Mouse (Mus musculus): Measurements from ENCODE around the gene Adprh. TPM values are rescaled to one million over a fixed set of nuclear protein-coding genes. Genes with fewer than 3 reads are reported as not detected.

The Adprh gene
- total RNA-seq, 1 experiment: 70.2 TPM

- in situ Hi-C loops (cut with MboI; ENCODE audit: low sequenced_read_pairs in 2 of 2, unreplicated experiment in 2 of 2): no loop called here
Observed at GRCm38 (mm10) chr16:38408416-38408815, 44.1 kb downstream of the Adprh start.

GRCm38 (mm10) chr16:38407584-38407983 is 44.9 kb downstream of the Adprh start:
- TF ChIP-seq CHD2 (IDR thresholded peaks at IDR 0.05; ENCODE audit: low read depth, low read length): no peak
- no peak for TF ChIP-seq ZC3H11A (IDR thresholded peaks at IDR 0.05; ENCODE audit: borderline replicate concordance, low read depth, low read length)
- no peak for TF ChIP-seq MAFK (IDR thresholded peaks at IDR 0.05; ENCODE audit: insufficient read depth, low read depth, low read length)
- no peak for TF ChIP-seq HCFC1 (IDR thresholded peaks at IDR 0.05; ENCODE audit: borderline replicate concordance, insufficient read depth, low read length)
- no peak for TF ChIP-seq ZNF384 (IDR thresholded peaks at IDR 0.05; ENCODE audit: low read depth, low read length)
- Histone ChIP-seq H3K9ac (ENCODE audit: insufficient read depth, low read depth, low read length, poor library complexity, severe bottlenecking) (no peak overlapping the region), H3K36me3 (ENCODE audit: control insufficient read depth, insufficient read depth, low read length, poor library complexity, severe bottlenecking) (no peaks in the 10 kb centered on the region; the same call in 1 of the 2 replicates), H3K9me3 (ENCODE audit: control insufficient read depth, insufficient read depth, low read depth, low read length) (no peaks in the 10 kb centered on the region), H3K4me3 (ENCODE audit: insufficient read depth in 1 of 2, low read depth in 1 of 2, low read length in 2 of 2, poor library complexity in 1 of 2, severe bottlenecking in 1 of 2) (no peak overlapping the region; a peak in 1 of 4 replicates), H3K4me1 (ENCODE audit: control insufficient read depth in 2 of 2, insufficient read depth in 2 of 2, low read length in 2 of 2, poor library complexity in 1 of 2) (peaks cover 5 to 21% of the 10 kb centered on the region in 2 experiments; a peak in 3 of 4 replicates), H3K27ac (ENCODE audit: insufficient read depth, low read depth, low read length, poor library complexity, severe bottlenecking) (no peak overlapping the region)
- peak; percentile 76 for DNase-seq (ENCODE audit: low read depth, low spot score)
- in situ Hi-C loops (cut with MboI; ENCODE audit: low sequenced_read_pairs in 2 of 2, unreplicated experiment in 2 of 2): no loop called here

More at GRCm38 (mm10) chr16:38408416-38408815, 44.1 kb downstream of the Adprh start:
- DNase-seq (ENCODE audit: low read depth, low spot score): no peak
- no peak for TF ChIP-seq ZNF384 (IDR thresholded peaks at IDR 0.05; ENCODE audit: low read depth, low read length)
- TF ChIP-seq CHD2 (IDR thresholded peaks at IDR 0.05; ENCODE audit: low read depth, low read length): no peak
- no peak for TF ChIP-seq ZC3H11A (IDR thresholded peaks at IDR 0.05; ENCODE audit: borderline replicate concordance, low read depth, low read length)
- no peak for TF ChIP-seq MAFK (IDR thresholded peaks at IDR 0.05; ENCODE audit: insufficient read depth, low read depth, low read length)
- TF ChIP-seq HCFC1 (IDR thresholded peaks at IDR 0.05; ENCODE audit: borderline replicate concordance, insufficient read depth, low read length): no peak
- peaks cover 5 to 21% of the 10 kb centered on the region in 2 experiments; a peak in 3 of 4 replicates for H3K4me1 ChIP-seq (ENCODE audit: control insufficient read depth in 2 of 2, insufficient read depth in 2 of 2, low read length in 2 of 2, poor library complexity in 1 of 2)
- no peaks in the 10 kb centered on the region; the same call in 1 of the 2 replicates for H3K36me3 ChIP-seq (ENCODE audit: control insufficient read depth, insufficient read depth, low read length, poor library complexity, severe bottlenecking)
- no peak overlapping the region for H3K4me3 ChIP-seq (ENCODE audit: insufficient read depth in 1 of 2, low read depth in 1 of 2, low read length in 2 of 2, poor library complexity in 1 of 2, severe bottlenecking in 1 of 2)
- H3K27ac ChIP-seq (ENCODE audit: insufficient read depth, low read depth, low read length, poor library complexity, severe bottlenecking): no peak overlapping the region
- H3K9me3 ChIP-seq (ENCODE audit: control insufficient read depth, insufficient read depth, low read depth, low read length): no peaks in the 10 kb centered on the region
- H3K9ac ChIP-seq (ENCODE audit: insufficient read depth, low read depth, low read length, poor library complexity, severe bottlenecking): no peak overlapping the region

GRCm38 (mm10) chr16:38406708-38407107 is 45.8 kb downstream of the Adprh start:
- no peak overlapping the region for H3K9ac ChIP-seq (ENCODE audit: insufficient read depth, low read depth, low read length, poor library complexity, severe bottlenecking)
- H3K9me3 ChIP-seq (ENCODE audit: control insufficient read depth, insufficient read depth, low read depth, low read length): no peaks in the 10 kb centered on the region
- in situ Hi-C loops (cut with MboI; ENCODE audit: low sequenced_read_pairs in 2 of 2, unreplicated experiment in 2 of 2): no loop called here
- TF ChIP-seq ZNF384 (IDR thresholded peaks at IDR 0.05; ENCODE audit: low read depth, low read length): peak; percentile 39; the same call in 1 of the 2 replicates
- no peak for TF ChIP-seq ZC3H11A (IDR thresholded peaks at IDR 0.05; ENCODE audit: borderline replicate concordance, low read depth, low read length)
- H3K4me1 ChIP-seq (ENCODE audit: control insufficient read depth in 2 of 2, insufficient read depth in 2 of 2, low read length in 2 of 2, poor library complexity in 1 of 2): peaks cover 5 to 21% of the 10 kb centered on the region in 2 experiments; a peak in 3 of 4 replicates
- no peak overlapping the region for H3K4me3 ChIP-seq (ENCODE audit: insufficient read depth in 1 of 2, low read depth in 1 of 2, low read length in 2 of 2, poor library complexity in 1 of 2, severe bottlenecking in 1 of 2)
- no peak for DNase-seq (ENCODE audit: low read depth, low spot score)
- no peak overlapping the region for H3K27ac ChIP-seq (ENCODE audit: insufficient read depth, low read depth, low read length, poor library complexity, severe bottlenecking)
- H3K36me3 ChIP-seq (ENCODE audit: control insufficient read depth, insufficient read depth, low read length, poor library complexity, severe bottlenecking): no peaks in the 10 kb centered on the region; the same call in 1 of the 2 replicates

GRCm38 (mm10) chr16:38406293-38406692 is 46.2 kb downstream of the Adprh start:
- peaks cover 5 to 21% of the 10 kb centered on the region in 2 experiments; a peak in 3 of 4 replicates for H3K4me1 ChIP-seq (ENCODE audit: control insufficient read depth in 2 of 2, insufficient read depth in 2 of 2, low read length in 2 of 2, poor library complexity in 1 of 2)
- in situ Hi-C loops (cut with MboI; ENCODE audit: low sequenced_read_pairs in 2 of 2, unreplicated experiment in 2 of 2): no loop called here
- no peak for TF ChIP-seq CHD2 (IDR thresholded peaks at IDR 0.05; ENCODE audit: low read depth, low read length)
- no peak for TF ChIP-seq MAFK (IDR thresholded peaks at IDR 0.05; ENCODE audit: insufficient read depth, low read depth, low read length)
- no peak for TF ChIP-seq ZC3H11A (IDR thresholded peaks at IDR 0.05; ENCODE audit: borderline replicate concordance, low read depth, low read length)
- no peak for TF ChIP-seq HCFC1 (IDR thresholded peaks at IDR 0.05; ENCODE audit: borderline replicate concordance, insufficient read depth, low read length)
- TF ChIP-seq ZNF384 (IDR thresholded peaks at IDR 0.05; ENCODE audit: low read depth, low read length): no peak

GRCm38 (mm10) chr16:38403639-38404038 is 48.9 kb downstream of the Adprh start:
- no peaks in the 10 kb centered on the region; the same call in 1 of the 2 replicates for H3K36me3 ChIP-seq (ENCODE audit: control insufficient read depth, insufficient read depth, low read length, poor library complexity, severe bottlenecking)
- H3K4me1 ChIP-seq (ENCODE audit: control insufficient read depth in 2 of 2, insufficient read depth in 2 of 2, low read length in 2 of 2, poor library complexity in 1 of 2): peaks cover 5 to 36% of the 10 kb centered on the region in 2 experiments; a peak in 3 of 4 replicates
- in situ Hi-C loops (cut with MboI; ENCODE audit: low sequenced_read_pairs in 2 of 2, unreplicated experiment in 2 of 2): no loop called here
- H3K9ac ChIP-seq (ENCODE audit: insufficient read depth, low read depth, low read length, poor library complexity, severe bottlenecking): no peak overlapping the region
- no peaks in the 10 kb centered on the region for H3K9me3 ChIP-seq (ENCODE audit: control insufficient read depth, insufficient read depth, low read depth, low read length)
- H3K27ac ChIP-seq (ENCODE audit: insufficient read depth, low read depth, low read length, poor library complexity, severe bottlenecking): no peak overlapping the region
- H3K4me3 ChIP-seq (ENCODE audit: insufficient read depth in 1 of 2, low read depth in 1 of 2, low read length in 2 of 2, poor library complexity in 1 of 2, severe bottlenecking in 1 of 2): no peak overlapping the region
- TF ChIP-seq HCFC1 (IDR thresholded peaks at IDR 0.05; ENCODE audit: borderline replicate concordance, insufficient read depth, low read length) (no peak), MAFK (IDR thresholded peaks at IDR 0.05; ENCODE audit: insufficient read depth, low read depth, low read length) (no peak)
- no peak for DNase-seq (ENCODE audit: low read depth, low spot score)

More at GRCm38 (mm10) chr16:38406293-38406692, 46.2 kb downstream of the Adprh start:
- H3K9me3 ChIP-seq (ENCODE audit: control insufficient read depth, insufficient read depth, low read depth, low read length): no peaks in the 10 kb centered on the region
- no peak overlapping the region for H3K4me3 ChIP-seq (ENCODE audit: insufficient read depth in 1 of 2, low read depth in 1 of 2, low read length in 2 of 2, poor library complexity in 1 of 2, severe bottlenecking in 1 of 2)
- no peak overlapping the region for H3K27ac ChIP-seq (ENCODE audit: insufficient read depth, low read depth, low read length, poor library complexity, severe bottlenecking)
- DNase-seq (ENCODE audit: low read depth, low spot score): no peak
- no peak overlapping the region for H3K9ac ChIP-seq (ENCODE audit: insufficient read depth, low read depth, low read length, poor library complexity, severe bottlenecking)
- no peaks in the 10 kb centered on the region; the same call in 1 of the 2 replicates for H3K36me3 ChIP-seq (ENCODE audit: control insufficient read depth, insufficient read depth, low read length, poor library complexity, severe bottlenecking)

Measured in ES-E14 (cell line).